Mouse (Mus musculus): ENCODE measurements around the gene Camkk2. TPM values are rescaled to one million over a fixed set of nuclear protein-coding genes. Genes with fewer than 3 reads are reported as not detected.
A peak's percentile ranks its signal among the peaks of the same experiment; 100 is the strongest.

The Camkk2 gene
- polyA plus RNA-seq, 1 experiment from 2014 or later: 69.4 TPM

- WGBS: 57% methylated on average over 2 of the region's 2 CpGs
- H3K36me3 ChIP-seq (replicated peaks): no peaks in the 10 kb centered on the region
- no peaks in the 10 kb centered on the region for H3K27me3 ChIP-seq (replicated peaks)
- H3K4me3 ChIP-seq: no peak overlapping the region
- H3K9me3 ChIP-seq: no peaks in the 10 kb centered on the region
- no peak for ATAC-seq (replicated peaks)
- H3K4me1 ChIP-seq: peaks cover 17% of the 10 kb centered on the region
- H3K9ac ChIP-seq: no peak overlapping the region
- peak overlapping the region; percentile 87; the same call in 1 of the 2 replicates for H3K4me2 ChIP-seq
- H3K27ac ChIP-seq: no peak overlapping the region
These were observed 1.9 kb downstream of the Camkk2 start for GRCm38 (mm10) chr5:122777322-122777721.

DNA sequence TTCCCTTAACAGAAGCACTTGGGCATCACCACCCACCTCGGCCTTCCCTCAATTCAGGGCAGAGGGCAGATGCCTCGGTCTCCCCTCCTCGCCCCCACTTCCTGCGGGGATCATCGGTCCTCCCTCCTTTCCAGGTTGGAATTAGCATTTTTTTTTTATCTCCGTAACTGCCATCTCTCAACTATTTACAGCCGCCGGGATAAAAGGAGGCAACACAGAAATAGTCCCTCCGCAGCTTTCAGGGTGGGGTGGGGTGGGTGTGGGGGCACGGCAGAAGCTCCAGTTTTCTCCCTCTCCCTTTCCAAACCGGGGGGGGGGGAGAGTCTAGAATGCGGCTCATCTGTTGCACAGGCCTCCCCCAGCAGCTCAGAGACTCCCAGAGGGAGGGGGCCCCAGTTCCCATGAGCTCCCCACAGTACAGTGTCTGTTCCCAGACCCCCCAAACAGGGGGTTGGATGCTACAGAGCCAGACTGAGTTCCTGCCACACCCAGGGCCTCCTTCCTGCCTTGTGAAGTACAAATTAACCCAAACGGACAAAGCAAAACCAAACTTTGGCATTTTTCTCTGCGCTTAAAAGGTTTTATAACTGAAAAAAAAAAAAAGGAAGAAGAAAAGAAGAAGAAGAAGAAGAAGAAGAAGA lies 3.4 kb downstream of the Camkk2 start:
- WGBS: 82% methylated on average over 14 of the region's 14 CpGs
- Histone ChIP-seq H3K4me3 (no peak overlapping the region), H3K27ac (no peak overlapping the region), H3K9ac (no peak overlapping the region), H3K9me3 (no peaks in the 10 kb centered on the region), H3K27me3 (replicated peaks) (no peaks in the 10 kb centered on the region), H3K4me2 (no peak overlapping the region), H3K4me1 (peaks cover 17% of the 10 kb centered on the region), H3K36me3 (replicated peaks) (no peaks in the 10 kb centered on the region)
- ATAC-seq (replicated peaks): no peak

DNA sequence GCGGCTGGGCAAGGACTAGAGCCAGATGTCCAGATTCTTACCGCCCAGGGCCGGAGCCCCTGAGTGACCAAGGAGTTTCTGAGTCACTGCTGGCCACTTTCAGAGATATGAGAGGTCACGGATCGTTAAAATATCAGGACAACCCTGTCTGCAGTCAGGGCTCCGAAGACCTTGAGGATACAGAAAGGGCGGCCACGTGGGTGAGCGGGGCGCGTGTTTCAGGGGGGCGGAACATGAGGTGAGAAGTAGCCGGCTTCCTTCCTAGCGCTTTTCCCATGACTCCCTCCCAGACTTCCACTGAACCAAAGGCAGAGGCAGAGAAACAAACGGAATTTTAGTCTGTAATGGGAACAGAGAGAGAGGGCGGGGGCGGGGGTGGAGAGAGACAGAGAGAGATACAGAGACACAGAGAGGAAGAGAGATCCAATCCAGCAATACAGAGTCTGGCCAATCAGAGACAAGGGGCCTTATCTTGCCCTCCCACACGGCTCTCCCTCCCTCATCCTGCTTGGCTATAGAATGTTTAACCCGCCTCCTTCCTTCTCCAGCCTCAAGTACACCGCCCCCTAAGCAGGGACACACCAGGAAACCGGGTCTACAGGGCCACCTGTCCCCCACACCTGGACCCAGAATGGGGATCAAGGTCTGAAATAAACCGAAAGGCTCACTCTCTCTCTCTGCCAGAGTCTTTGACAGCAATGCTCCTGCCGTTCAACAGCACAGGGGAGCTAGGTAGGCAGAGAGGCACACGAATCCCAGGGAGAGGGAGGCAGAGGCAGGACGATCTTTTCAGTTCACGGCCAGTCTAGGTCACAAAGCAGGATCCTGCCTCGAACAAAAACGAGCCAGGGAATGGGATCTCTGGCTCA lies 4.2 kb downstream of the Camkk2 start:
- Histone ChIP-seq H3K4me3 (no peak overlapping the region), H3K4me1 (peaks cover 17% of the 10 kb centered on the region), H3K27me3 (replicated peaks) (no peaks in the 10 kb centered on the region), H3K27ac (no peak overlapping the region), H3K4me2 (no peak overlapping the region), H3K36me3 (replicated peaks) (no peaks in the 10 kb centered on the region), H3K9me3 (no peaks in the 10 kb centered on the region), H3K9ac (no peak overlapping the region)
- ATAC-seq (replicated peaks): no peak
- 80% methylated on average over 28 of the region's 28 CpGs for WGBS

DNA sequence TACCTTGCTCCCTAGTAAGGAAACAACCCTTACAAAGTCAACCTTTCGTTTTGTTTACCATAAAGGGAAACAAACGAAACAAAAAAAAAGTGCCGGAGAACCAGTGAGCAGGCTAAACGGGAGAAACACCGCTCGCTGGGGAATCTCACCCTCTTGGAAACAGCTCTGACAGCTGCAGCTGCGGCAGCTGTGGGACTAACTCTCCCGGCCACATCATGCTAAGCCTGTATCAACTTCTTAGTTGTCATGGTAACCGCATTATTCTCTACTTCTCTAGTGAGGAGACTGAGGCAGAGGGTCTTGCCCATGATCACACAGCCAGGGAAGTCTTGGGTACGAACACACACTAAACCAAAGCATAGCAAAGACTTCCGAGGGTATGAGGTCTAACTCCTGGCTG lies 5.5 kb downstream of the Camkk2 start:
- Histone ChIP-seq H3K4me2 (no peak overlapping the region), H3K4me1 (peaks cover 13% of the 10 kb centered on the region), H3K27ac (no peak overlapping the region), H3K9me3 (no peaks in the 10 kb centered on the region), H3K4me3 (no peak overlapping the region), H3K36me3 (replicated peaks) (no peaks in the 10 kb centered on the region), H3K9ac (no peak overlapping the region), H3K27me3 (replicated peaks) (no peaks in the 10 kb centered on the region)
- 61% methylated on average over 11 of the region's 11 CpGs for WGBS
- no peak for ATAC-seq (replicated peaks)

GRCm38 (mm10) chr5:122771428-122771827 lies 7.8 kb downstream of the Camkk2 start:
- 87% methylated on average over 9 of the region's 9 CpGs for WGBS
- no peak for ATAC-seq (replicated peaks)
- Histone ChIP-seq H3K9ac (no peak overlapping the region), H3K4me3 (no peak overlapping the region), H3K27ac (no peak overlapping the region), H3K4me2 (no peak overlapping the region), H3K36me3 (replicated peaks) (no peaks in the 10 kb centered on the region), H3K27me3 (replicated peaks) (no peaks in the 10 kb centered on the region), H3K9me3 (no peaks in the 10 kb centered on the region), H3K4me1 (no peaks in the 10 kb centered on the region)

GRCm38 (mm10) chr5:122770806-122771261 lies 8.4 kb downstream of the Camkk2 start:
- Histone ChIP-seq H3K4me1 (no peaks in the 10 kb centered on the region), H3K9ac (no peak overlapping the region), H3K36me3 (replicated peaks) (no peaks in the 10 kb centered on the region), H3K9me3 (no peaks in the 10 kb centered on the region), H3K4me2 (no peak overlapping the region), H3K27ac (0 out of 2 replicates have a peak overlapping the region, but pooled peaks have one; percentile 21), H3K4me3 (no peak overlapping the region), H3K27me3 (replicated peaks) (no peaks in the 10 kb centered on the region)
- WGBS: 77% methylated on average over 10 of the region's 10 CpGs
- ATAC-seq (replicated peaks): no peak

- no peak for ATAC-seq (replicated peaks)
- Histone ChIP-seq H3K36me3 (replicated peaks) (no peaks in the 10 kb centered on the region), H3K4me2 (no peak overlapping the region), H3K4me1 (no peaks in the 10 kb centered on the region), H3K9me3 (no peaks in the 10 kb centered on the region), H3K27me3 (replicated peaks) (no peaks in the 10 kb centered on the region), H3K27ac (0 out of 2 replicates have a peak overlapping the region, but pooled peaks have one; percentile 21), H3K9ac (no peak overlapping the region), H3K4me3 (no peak overlapping the region)
- WGBS: 77% methylated on average over 7 of the region's 7 CpGs
These were observed 8.9 kb downstream of the Camkk2 start for GRCm38 (mm10) chr5:122770304-122770703.

GRCm38 (mm10) chr5:122769101-122769568 lies 10.1 kb downstream of the Camkk2 start:
- no peak overlapping the region for H3K27ac ChIP-seq
- H3K4me3 ChIP-seq: no peak overlapping the region
- no peak overlapping the region for H3K9ac ChIP-seq
- no peaks in the 10 kb centered on the region for H3K4me1 ChIP-seq
- H3K27me3 ChIP-seq (replicated peaks): no peaks in the 10 kb centered on the region
- no peaks in the 10 kb centered on the region for H3K9me3 ChIP-seq
- H3K36me3 ChIP-seq (replicated peaks): no peaks in the 10 kb centered on the region
- no peak overlapping the region for H3K4me2 ChIP-seq
- 85% methylated on average over 15 of the region's 15 CpGs for WGBS
- ATAC-seq (replicated peaks): no peak

GRCm38 (mm10) chr5:122767283-122767682 lies 11.9 kb downstream of the Camkk2 start:
- H3K4me2 ChIP-seq: no peak overlapping the region
- H3K4me1 ChIP-seq: no peaks in the 10 kb centered on the region
- H3K9ac ChIP-seq: no peak overlapping the region
- H3K36me3 ChIP-seq (replicated peaks): 0 out of 2 replicates have a peak, but pooled peaks cover 3% of the 10 kb centered on the region
- no peak overlapping the region for H3K4me3 ChIP-seq
- no peak for ATAC-seq (replicated peaks)
- H3K27ac ChIP-seq: no peak overlapping the region
- WGBS: 86% methylated on average over 11 of the region's 11 CpGs
- H3K27me3 ChIP-seq (replicated peaks): no peaks in the 10 kb centered on the region
- H3K9me3 ChIP-seq: no peaks in the 10 kb centered on the region

GRCm38 (mm10) chr5:122764032-122764464 lies 15.2 kb downstream of the Camkk2 start:
- Histone ChIP-seq H3K9ac (no peak overlapping the region), H3K27me3 (replicated peaks) (no peaks in the 10 kb centered on the region), H3K27ac (no peak overlapping the region), H3K4me3 (no peak overlapping the region), H3K4me1 (no peaks in the 10 kb centered on the region), H3K9me3 (no peaks in the 10 kb centered on the region), H3K36me3 (replicated peaks) (peaks cover 10% of the 10 kb centered on the region; the same call in 1 of the 2 replicates), H3K4me2 (no peak overlapping the region)
- 54% methylated on average over 10 of the region's 10 CpGs for WGBS
- ATAC-seq (replicated peaks): no peak

- WGBS: 87% methylated on average over 29 of the region's 29 CpGs
- H3K4me2 ChIP-seq: no peak overlapping the region
These were observed 15.8 kb downstream of the Camkk2 start for GRCm38 (mm10) chr5:122763271-122764031.

DNA sequence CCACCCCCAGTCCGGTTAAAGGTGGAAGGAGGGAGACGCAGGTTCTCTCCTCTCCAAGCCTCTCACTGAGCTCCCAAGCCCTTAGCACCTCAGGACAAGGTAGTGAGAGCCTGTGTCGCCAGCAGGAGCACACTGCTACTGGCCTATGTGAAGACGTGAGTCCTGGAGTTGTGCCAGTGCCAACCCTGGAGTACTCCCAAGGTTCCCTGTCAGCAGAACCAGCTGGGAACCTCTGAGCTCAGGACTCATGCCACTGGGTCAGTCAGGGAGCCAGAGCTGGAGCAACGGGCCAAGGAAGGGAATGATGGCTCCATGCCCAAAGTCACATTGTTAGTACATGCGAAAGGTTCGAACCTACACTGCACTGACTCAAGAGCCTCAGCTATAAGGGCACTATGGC lies 22.5 kb downstream of the Camkk2 start:
- H3K4me3 ChIP-seq: no peak overlapping the region
- no peaks in the 10 kb centered on the region for H3K4me1 ChIP-seq
- H3K27me3 ChIP-seq (replicated peaks): no peaks in the 10 kb centered on the region
- ATAC-seq (replicated peaks): no peak
- no peak overlapping the region for H3K4me2 ChIP-seq
- no peak overlapping the region for H3K27ac ChIP-seq
- H3K36me3 ChIP-seq (replicated peaks): peaks cover 19% of the 10 kb centered on the region; the same call in 1 of the 2 replicates
- no peak overlapping the region for H3K9ac ChIP-seq
- 90% methylated on average over 7 of the region's 7 CpGs for WGBS
- H3K9me3 ChIP-seq: no peaks in the 10 kb centered on the region

More at GRCm38 (mm10) chr5:122763271-122764031, 15.8 kb downstream of the Camkk2 start:
- Histone ChIP-seq H3K27ac (no peak overlapping the region), H3K27me3 (replicated peaks) (no peaks in the 10 kb centered on the region), H3K9ac (no peak overlapping the region), H3K4me3 (no peak overlapping the region), H3K4me1 (no peaks in the 10 kb centered on the region), H3K36me3 (replicated peaks) (peaks cover 13% of the 10 kb centered on the region; the same call in 1 of the 2 replicates), H3K9me3 (no peaks in the 10 kb centered on the region)
- ATAC-seq (replicated peaks): no peak

All from midbrain, embryonic 15.5 days (tissue).